Mouse (Mus musculus) embryo, embryonic 10 days (tissue): ENCODE results near the gene Ptms.
A peak's percentile ranks its signal among the peaks of the same experiment; 100 is the strongest.
"Not testable (repeated sequence)": the region's sequence is repeated elsewhere in the genome, so short reads cannot be mapped to it uniquely, and the experiment has no call there.

Source experiments
- DNase-seq: peaks from one replicate; pipeline ENCODE4 v3.0.0-alpha.2; 2015; ENCODE audit warnings: low spot score

Gene Ptms

DNA sequence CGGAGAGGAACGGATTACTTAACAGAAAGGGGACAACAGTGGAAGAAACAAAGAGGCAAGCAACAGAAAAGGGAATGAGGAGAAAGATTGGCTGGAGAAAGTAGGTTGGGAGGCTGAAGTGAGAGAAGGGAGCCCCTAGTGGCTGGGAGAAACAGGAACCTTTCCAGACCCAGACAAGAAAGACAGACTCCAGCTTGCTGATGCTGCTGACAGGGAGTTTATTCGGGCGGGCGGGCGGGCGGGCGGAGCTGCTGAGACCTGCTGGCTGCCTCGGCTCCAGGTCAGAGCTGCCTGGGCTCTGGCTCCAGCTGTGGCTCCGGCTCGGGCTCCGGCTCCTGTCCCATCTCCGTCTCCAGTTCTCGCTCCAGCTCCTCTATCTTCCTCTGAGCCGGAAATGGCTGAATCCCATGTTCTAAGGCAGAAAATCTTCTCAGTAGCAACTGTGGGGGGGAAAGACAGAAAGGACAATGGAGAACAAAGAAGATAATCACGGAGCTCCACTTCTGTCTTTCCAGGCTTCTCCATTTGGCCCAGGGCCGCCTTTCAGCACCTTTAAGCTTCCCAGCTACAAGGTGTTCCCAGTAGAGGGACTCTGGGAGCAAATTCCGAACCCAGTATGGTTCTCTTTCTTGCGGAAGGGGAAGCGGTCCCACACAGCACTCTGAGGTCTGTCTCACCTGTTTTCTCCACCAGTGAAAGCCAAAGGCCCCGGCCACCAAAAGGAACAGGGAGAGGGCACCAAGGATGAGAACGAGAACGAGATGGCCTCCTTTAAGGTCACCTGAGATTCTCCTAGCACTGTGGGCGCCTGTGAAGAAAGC, 15.5 kb downstream of the Ptms start:
- peak; percentile 84 for DNase-seq

DNA sequence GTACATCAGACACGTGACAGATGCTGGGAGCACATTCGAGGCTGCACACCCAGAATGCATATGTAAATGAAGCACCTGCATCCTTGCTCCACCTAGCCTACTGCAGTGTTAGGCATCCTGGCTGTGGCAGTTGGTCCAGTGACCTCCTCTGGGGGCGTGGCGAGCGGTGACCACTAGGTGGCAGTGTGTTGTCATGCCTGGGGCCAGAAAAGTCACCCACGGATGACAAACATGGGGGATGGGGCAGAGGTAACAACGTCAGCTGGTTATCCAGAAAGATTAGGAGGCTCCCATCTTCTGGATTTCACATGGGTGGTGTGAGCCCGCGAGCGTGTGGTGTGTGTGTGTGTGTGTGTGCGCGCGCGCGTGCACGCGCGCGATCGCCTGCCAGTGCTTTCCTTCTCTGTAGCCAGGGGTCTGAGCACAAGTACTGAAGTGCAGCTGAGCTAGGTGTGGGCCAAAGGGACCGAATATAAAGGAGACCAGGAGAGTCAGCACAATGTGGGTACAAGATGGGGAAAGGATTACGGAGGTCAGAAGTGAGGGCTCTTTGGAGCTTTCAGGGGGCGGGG, 16.2 kb downstream of the Ptms start:
- peak; percentile 97 for DNase-seq

DNA sequence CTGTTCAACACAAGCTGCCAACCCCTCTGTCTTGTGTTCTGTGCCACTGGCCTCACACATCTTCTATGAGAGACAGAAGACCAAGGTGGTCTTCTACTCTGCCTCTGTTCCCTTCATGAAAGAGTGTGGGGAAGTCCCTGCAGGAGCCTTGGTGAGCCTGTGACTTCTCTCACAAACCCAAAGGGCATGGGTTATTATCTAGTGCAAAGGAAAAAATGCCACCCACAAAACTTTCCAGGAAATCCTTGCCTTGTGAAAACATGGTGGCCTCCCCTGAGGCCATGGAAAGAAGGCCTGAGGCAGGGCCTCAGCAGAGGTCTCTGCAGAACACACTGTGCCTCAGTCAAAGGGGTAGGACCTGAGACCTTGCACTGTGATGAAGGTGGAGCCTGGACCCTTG, 18.1 kb downstream of the Ptms start:
- no peak for DNase-seq

DNA sequence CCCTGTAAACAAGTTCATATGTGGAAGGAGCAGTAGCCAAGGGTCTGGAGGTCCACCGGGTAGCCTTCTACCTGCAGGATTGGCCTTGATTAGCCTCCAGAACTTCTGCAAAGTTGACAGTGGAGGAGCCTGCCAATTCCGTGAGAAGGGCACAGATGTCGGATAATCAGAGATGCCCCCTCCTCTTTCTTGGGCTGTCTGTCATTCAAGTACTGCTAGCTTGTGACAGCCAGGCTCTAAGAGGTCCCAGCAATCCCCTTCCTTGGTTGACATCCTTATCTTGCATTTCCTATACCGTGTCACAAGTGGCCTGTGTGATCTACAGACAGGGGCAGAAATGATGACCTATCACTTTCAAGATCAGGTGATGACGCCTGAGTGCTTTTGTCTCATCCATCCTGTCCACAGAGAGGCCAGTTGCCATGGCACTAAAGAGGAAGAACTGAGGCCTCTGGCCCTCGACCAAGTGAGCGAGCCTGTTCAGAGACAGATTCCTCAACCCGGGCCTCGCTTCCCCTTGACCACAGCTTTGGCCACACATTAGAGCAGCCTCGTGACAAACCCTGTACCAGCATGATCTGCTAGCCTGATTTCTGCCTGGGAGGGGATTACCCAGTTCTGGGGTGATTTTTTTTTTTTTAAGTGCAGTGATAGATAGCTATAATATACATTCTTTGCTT, 19.0 kb downstream of the Ptms start:
- no peak for DNase-seq

DNA sequence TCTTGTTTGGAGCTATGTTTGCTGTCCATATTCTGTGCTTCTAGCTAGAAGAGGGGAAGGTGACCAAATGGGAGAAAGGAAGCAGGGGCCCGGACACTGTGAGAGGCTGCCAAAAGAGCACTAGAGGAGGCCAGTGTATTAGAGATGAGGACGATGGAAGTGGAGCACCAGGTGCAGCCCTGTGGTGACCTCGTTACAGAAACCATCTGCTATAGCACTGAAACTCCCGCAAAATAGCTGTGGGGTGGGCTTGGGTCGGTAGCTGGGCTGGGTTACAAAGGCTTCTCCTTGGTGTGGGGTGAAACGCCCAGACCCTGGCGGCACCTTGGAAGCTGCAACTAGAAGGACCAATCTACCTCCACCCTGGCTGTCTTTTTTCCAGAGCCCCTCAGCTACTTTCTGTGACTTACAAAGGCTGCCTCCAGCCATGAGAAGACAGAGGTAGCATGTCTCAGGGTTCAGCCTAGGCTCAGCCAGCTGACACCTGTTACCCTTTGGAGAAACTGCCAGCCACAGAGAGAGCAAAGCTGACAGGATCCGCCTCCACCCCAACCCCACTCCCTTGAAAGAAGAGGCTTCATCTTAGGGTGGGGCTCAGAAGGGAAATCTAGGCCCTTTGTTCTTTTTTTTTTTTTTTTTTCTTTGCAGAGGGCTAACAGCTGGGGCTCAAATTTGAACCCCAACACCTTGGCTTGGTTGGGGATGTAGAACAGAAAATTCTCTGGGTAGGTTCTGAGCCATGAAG, 19.7 kb downstream of the Ptms start:
- no peak for DNase-seq

DNA sequence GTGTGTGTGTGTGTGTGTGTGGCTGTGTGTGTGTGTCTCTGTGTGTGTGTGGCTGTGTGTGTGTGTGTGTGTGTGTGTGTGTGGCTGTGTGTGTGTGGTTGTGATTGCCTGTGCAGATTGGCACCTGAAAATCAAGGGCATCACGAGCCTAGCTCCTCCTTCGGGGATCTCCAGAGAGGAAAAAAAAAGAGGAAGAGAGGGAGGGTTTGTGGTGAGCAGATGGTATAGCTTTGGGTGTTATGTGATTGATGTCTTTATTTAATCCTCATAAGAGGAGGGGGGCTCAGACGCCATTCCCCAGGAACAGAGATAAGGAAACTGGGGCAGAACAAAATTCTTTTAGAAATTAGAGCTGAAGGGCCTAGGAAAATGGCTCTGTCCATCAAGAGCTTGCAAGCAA, 21.5 kb downstream of the Ptms start:
- DNase-seq: no peak

DNA sequence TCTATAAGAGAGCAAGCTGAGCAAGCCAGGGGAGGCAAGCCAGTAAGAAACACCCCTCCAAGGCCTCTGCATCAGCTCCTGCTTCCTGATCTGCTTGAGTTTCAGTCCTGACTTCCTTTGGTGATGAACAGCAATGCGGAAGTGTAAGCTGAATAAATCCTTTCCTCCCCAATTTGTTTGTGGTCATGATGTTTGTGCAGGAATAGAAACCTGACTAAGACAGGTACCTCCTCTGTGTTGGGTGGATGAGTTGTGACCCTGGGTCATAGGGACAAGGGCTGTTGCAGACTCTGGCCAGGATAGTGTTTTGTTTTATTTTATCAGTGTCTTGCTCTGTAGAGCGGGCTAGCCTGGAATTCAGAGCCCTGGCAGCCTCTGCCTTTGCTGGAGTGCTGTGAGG, 25.8 kb downstream of the Ptms start:
- DNase-seq: not testable (repeated sequence)

DNA sequence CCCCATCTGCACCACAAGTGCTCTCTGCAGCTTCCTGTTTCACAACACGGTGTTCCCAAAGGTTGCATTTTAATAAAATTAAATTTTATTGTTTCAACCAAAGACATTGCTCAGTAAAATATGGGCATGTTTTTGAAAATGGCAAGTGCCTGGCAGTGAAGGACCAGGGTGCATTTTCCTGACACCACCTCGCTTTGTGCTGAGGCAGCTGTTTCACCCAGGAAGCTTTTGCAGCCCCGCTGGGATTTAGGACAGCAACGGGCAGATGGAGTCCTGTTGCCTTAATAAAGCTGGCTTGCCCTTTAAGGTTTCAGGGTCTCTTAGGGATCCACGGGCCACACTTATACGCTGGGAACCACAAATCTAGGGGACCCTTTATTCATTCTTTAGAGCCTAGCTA, 28.9 kb downstream of the Ptms start:
- DNase-seq: no peak

DNA sequence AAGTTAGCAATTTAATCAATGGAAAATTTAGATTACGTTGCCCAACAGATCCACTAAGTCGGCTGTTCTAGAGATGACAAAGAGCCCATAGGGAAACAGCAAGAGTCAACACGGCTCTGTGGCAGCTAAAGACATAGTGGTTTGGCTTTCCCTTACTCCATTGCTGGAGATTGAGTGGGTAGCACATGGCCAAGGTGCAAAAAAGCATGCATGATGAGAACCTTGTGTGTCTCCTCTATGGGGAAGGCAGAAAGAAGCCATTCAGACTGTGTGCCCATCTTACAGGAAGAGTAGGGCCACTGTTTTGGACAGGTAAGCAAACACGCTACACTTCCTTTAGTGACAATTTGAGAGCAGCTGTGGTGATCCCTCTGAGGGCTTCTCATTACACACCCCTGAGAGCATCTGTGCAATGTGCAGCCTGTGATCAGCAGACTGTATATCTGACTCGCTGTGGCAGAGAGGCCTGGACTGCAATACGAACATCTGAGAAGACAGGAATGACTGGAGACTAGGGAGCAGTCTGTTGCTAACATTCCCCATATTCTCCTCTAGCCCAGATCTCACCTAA, 31.3 kb downstream of the Ptms start:
- no peak for DNase-seq

DNA sequence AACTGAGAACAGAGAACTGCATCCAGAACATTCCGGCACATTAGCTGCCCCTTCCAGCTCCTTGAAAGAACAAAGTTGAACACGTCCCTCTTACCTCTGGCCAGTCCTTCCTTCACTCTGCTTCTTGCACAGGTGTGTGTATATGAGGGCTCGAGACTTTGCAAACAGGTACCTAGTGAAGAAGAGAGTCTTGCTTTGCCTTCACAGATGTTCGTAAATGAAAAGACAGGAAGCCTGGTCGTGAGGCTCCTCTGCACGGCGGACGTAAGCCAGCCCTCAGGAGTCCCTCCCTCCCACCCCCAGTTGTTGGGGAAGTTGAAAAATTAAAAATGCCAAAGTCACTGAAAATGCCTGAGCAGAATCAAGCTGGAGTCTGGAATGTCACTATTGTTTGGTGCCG, 31.9 kb downstream of the Ptms start, which contains the start of gene Cd4:
Gene Cd4 (minus strand): TSS at position 236 of the 400 bp plus-strand sequence.
- no peak for DNase-seq

DNA sequence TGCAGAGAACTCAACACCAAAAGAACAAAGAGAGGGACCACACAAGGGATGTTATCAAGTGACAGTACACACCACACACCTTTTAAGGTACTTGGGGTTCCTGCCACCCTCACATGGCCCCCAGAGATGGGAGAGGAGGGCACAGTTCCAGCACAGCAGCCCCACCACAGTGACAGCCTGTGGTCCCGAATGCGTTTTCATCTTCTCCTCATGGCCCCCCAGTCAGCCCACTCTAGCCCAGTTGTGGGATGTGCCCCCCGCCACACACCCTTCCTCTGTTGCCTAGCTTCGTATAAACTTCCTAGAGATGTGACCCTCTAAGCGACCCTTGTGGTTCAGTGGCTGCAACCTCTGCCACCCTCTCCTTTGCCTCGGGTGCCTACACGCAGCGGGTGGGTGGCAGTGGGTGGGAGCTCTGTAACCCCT, 33.9 kb downstream of the Ptms start:
- no peak for DNase-seq

DNA sequence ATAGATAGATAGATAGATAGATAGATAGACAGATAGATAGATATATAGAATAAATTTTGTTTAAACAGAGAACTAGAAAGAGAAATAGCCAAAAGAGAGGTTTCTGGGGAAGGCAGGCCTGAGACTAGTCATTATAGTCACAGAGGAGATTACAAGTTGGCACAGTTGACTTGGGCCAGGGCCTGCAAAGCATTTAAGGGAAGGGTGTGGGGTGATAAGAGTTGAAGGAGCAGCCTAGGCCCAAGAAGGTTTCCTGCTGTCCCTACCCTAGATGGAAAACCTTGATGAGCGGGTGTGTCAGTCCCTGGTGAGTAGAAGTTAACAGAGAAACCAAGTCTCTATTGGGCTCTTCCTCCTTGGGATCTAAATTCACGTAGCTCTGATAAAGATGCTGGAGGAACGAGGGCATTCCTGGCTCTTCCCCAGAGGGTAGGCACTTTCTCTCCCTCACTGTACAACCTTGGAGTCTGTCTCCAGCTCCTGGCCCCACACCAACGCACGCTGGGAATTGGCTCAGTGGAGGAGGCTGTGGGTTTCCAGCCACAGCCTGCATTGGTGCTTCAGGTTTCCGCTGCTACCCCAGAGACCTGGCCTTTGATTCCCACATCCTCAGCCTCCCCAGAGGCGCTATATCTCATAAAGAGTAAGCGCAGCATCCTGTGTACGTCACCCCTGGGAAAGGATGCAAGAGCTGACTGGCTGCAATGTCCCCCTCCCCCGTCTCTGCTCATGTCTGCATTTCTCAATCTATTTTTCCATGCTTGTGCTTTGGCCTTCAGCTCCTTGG, 35.0 kb downstream of the Ptms start:
- no peak for DNase-seq

DNA sequence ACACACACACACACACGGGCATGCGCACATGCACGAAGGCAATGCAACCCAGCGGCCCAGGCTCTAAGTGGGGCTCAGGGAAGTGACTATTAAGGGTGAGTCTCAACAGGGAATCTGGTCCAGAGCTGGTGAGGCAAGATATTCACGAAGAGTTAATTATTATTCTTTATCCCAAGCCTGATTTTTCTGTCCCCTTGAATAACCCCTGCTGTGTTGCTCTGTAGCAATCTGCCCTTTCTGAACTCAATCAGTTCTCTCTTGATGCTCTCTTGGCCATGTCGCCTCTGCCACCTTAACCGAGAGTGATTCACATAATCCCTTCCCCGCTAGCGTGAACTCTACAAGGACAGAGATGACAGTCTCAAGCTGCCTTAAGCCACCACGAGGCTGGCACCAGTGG, 36.6 kb downstream of the Ptms start:
- no peak for DNase-seq

DNA sequence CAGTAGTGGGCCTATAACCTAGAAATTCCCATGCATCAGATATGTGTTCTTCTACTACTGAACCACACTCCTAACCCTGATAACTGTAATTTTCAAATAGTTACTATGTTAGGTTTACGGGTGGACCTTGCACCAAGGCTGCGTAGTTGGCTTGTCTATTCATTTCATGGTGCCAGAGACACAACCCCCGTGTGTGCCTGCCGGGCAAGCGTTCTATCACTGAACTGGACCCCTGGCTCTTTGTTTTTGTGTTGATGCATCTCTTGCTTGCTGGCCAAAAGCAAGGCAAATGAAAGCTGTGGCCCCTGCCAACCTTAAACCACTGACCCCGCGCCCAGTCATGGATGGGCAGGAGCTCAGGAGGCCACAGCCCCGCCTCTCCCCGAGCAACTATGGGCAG, 38.1 kb downstream of the Ptms start:
- DNase-seq: no peak

DNA sequence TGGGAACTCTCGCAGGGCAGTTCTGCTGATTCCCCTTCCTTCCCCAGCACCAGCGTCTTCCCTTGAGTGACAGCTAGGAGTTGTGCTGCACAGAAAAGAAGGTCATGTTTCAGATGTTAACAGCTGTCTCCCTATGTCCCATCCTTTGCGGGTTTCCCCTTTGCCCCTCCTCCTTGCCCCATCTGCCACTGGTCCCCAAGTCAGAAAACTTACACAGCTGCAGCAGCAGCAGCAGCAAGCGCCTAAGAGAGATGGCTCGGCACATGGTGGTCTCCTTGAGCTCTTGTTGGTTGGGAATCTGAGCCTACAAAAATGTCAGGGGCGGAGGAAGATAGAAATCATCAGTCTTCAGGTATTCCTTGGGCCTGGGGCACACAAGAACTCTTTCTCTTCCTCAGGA, 40.5 kb downstream of the Ptms start:
- DNase-seq: no peak

DNA sequence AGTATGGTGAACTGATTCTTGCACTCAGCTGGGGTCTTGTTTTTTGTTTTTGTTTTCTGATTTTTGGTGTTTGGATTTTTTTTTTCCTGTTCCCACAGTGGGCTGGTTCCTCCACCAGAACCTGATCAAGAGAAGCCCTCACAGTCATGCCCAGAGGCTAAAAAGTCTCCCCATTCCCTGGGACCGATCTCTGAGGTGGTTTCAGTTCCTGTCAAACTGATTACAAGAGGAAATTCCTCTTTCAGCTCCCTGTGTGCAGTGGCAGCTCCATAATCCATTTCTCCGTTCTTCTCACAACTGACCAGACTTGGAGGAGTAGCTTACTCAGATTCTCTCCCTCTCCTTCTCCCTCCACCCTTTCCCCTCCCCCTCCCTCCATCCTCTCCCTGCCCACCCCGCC, 45.6 kb downstream of the Ptms start:
- DNase-seq: no peak

DNA sequence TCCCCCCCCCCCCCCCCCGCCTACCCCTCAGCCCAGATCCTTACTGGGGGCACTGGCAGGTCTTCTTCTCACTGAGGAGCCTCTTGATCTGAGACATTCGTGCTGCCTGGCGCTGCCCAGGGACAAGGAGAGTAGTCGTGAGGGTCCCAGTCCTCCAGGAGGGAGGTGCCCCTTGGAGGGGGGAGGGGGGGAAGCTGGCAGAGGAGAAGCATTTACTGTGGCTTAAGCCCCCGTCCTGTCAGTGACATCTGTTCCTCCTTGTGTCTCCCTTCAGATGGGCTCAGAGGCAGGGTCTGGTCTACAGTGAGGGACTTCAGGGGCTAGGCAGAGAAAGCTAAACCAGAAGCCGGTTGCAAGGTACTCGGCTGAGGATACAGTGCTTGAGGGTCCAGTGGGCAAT, 53.3 kb downstream of the Ptms start:
- DNase-seq: no peak

DNA sequence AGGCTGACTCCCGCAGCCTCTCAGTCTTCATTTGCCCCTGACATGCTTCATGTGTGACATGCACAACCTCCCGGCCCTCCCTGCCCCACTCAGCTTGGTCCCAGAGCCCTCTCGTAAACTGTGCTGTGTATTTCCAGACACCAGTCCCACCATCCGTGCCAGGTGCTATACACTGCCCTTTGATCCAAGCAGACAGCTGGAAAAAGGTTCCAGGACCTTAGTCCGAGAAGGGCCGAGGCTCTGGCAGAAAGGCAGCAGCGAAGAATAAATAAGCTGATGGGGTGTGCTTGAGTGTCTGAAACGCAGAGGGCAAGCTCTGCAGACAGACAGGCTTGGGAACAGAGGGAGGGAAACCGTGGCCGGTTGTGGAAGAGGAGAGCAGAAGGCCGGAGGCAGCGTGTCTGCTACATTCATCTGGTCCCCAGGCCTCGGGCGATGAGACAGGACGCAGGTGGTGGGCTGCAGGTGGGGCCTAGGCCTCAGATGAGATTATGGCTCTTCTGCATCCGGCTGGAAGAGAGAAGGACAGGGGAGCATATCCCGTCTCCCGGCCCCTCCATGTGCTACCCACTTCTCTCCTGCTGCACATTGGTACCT, 54.0 kb downstream of the Ptms start:
- no peak for DNase-seq
